Mouse (Mus musculus): Measurements from ENCODE around the gene Il1f6.
A peak's percentile ranks its signal among the peaks of the same experiment; 100 is the strongest.

The Il1f6 gene

GRCm38 (mm10) chr2:24215118-24215517 lies at the start of gene Il1f6:
Il1f6 (plus strand) TSS chr2:24215418.
- DNase-seq = no peak

- peak; percentile 64 for DNase-seq
Observed at GRCm38 (mm10) chr2:24181683-24182331, 33.4 kb upstream of the Il1f6 start.

- DNase-seq = peak; percentile 7
Observed at GRCm38 (mm10) chr2:24182423-24183147, 32.6 kb upstream of the Il1f6 start.

GRCm38 (mm10) chr2:24184092-24184491 lies 31.1 kb upstream of the Il1f6 start:
- peak; percentile 5 for DNase-seq

- no peak for DNase-seq
Observed at GRCm38 (mm10) chr2:24186176-24186575, 29.0 kb upstream of the Il1f6 start, which contains the start of gene Il1f9. Il1f9 (plus strand) TSS chr2:24186476.

GRCm38 (mm10) chr2:24187585-24187984 lies 27.6 kb upstream of the Il1f6 start:
- no peak for DNase-seq

- DNase-seq = peak; percentile 14
Observed at GRCm38 (mm10) chr2:24188189-24188588, 27.0 kb upstream of the Il1f6 start.

- no peak for DNase-seq
Observed at GRCm38 (mm10) chr2:24227191-24227590, 12.0 kb downstream of the Il1f6 start.

- DNase-seq = no peak
Observed at GRCm38 (mm10) chr2:24267503-24267902, 52.3 kb downstream of the Il1f6 start.

GRCm38 (mm10) chr2:24273619-24274018 lies 58.4 kb downstream of the Il1f6 start:
- DNase-seq = no peak

- DNase-seq = no peak
Observed at GRCm38 (mm10) chr2:24275146-24275545, 59.9 kb downstream of the Il1f6 start.

Measured in kidney, postnatal 10 days (tissue).